Mouse (Mus musculus): ENCODE measurements around the gene Dmrtb1. TPM values are rescaled to one million over a fixed set of nuclear protein-coding genes. Genes with fewer than 3 reads are reported as not detected.

Dmrtb1 gene
- total and polyA plus RNA-seq, 3 experiments, result not detected

DNA sequence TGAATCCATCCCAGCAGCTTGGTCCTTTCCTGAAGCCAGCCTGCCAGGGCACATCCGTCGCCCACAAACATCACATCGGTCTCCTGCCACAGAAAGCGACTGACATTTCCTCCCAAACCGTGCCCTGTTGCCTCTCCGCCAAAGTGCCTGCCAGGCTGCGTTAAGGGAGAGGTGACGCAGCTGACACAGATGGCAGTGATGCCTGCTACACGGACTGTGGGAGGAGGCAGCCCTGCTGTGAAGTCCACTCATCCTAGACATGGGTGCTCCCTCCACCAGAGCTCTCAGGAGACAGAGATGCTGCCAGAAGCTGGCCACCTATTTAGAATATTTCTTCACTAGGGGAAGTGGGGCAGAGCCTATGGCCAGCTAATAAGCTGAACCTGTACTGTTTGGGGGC lies 41.4 kb upstream of the Dmrtb1 start:
- Histone ChIP-seq H3K9ac (ENCODE audit: insufficient read depth, low read depth) (no peak overlapping the region), H3K4me2 (ENCODE audit: insufficient read depth, low read depth, poor library complexity, severe bottlenecking) (no peak overlapping the region), H3K4me1 (ENCODE audit: control insufficient read depth in 1 of 2, insufficient read depth in 2 of 2) (peaks cover 5 to 37% of the 10 kb centered on the region in 2 experiments; a peak in 3 of 4 replicates), H3K36me3 (replicated peaks in 1 of 2; ENCODE audit: control insufficient read depth in 1 of 2, insufficient read depth in 1 of 2, low read length in 1 of 2) (no peaks in the 10 kb centered on the region), H3K79me2 (replicated peaks; ENCODE audit: control insufficient read depth, extremely low read depth, insufficient read depth, poor library complexity, severe bottlenecking) (no peaks in the 10 kb centered on the region), H3K9me3 (replicated peaks; ENCODE audit: low read length) (peaks cover 2% of the 10 kb centered on the region), H3K27me3 (replicated peaks) (no peaks in the 10 kb centered on the region), H3K27ac (ENCODE audit: insufficient read depth, low read depth) (no peak overlapping the region), H3K4me3 (replicated peaks in 1 of 3; ENCODE audit: low read depth in 2 of 3, low read length in 2 of 3, poor library complexity in 1 of 3) (no peak overlapping the region)
- dilution Hi-C loops (cut with MboI; ENCODE audit: extremely low pct_ligation_motif_present, extremely low pct_unique_long_range_greater_than_20kb, low sequenced_read_pairs) (no loop called here), in situ Hi-C loops (cut with MboI; ENCODE audit: low pct_ligation_motif_present, low pct_unique_long_range_greater_than_20kb, low sequenced_read_pairs) (no loop called here)
- no peak for DNase-seq (ENCODE audit: extremely low read depth)
- TF ChIP-seq MAFK (IDR thresholded peaks at IDR 0.05; ENCODE audit: insufficient replicate concordance, low read length), result no peak
- TF ChIP-seq MYC (IDR thresholded peaks at IDR 0.05; ENCODE audit: low read depth, low read length), result no peak
- no peak for TF ChIP-seq CHD1 (IDR thresholded peaks at IDR 0.05; ENCODE audit: low read depth, low read length)
- TF ChIP-seq RAD21 (IDR thresholded peaks at IDR 0.05; ENCODE audit: low read depth, low read length), result no peak
- no peak for TF ChIP-seq BHLHE40 (IDR thresholded peaks at IDR 0.05; ENCODE audit: low read depth, low read length)
- no peak for TF ChIP-seq SMC3 (IDR thresholded peaks at IDR 0.05; ENCODE audit: low read depth, low read length)
- no peak for TF ChIP-seq UBTF (IDR thresholded peaks at IDR 0.05; ENCODE audit: low read depth, low read length)
- TF ChIP-seq ZNF384 (IDR thresholded peaks at IDR 0.05; ENCODE audit: low read depth, low read length), result no peak
- no peak for TF ChIP-seq CTCF (conservative IDR thresholded peaks at IDR 0.05 in 1 of 2, IDR thresholded peaks at IDR 0.05 in 1 of 2; ENCODE audit: low read depth in 2 of 2, low read length in 2 of 2)
- TF ChIP-seq NELFE (IDR thresholded peaks at IDR 0.05; ENCODE audit: low read depth, low read length), result no peak

GRCm38 (mm10) chr4:107720043-107720830 lies 36.2 kb upstream of the Dmrtb1 start:
- peak; percentile 57 for DNase-seq (ENCODE audit: extremely low read depth)
- Histone ChIP-seq H3K9ac (ENCODE audit: insufficient read depth, low read depth) (no peak overlapping the region), H3K9me3 (replicated peaks; ENCODE audit: low read length) (peaks cover 2% of the 10 kb centered on the region), H3K27me3 (replicated peaks) (no peaks in the 10 kb centered on the region), H3K4me3 (replicated peaks in 1 of 3; ENCODE audit: low read depth in 2 of 3, low read length in 2 of 3, poor library complexity in 1 of 3) (peak overlapping the region in 1 of 3 experiments; percentile 2), H3K4me2 (ENCODE audit: insufficient read depth, low read depth, poor library complexity, severe bottlenecking) (no peak overlapping the region; the same call in 1 of the 2 replicates), H3K4me1 (ENCODE audit: control insufficient read depth in 1 of 2, insufficient read depth in 2 of 2) (peaks cover 16 to 44% of the 10 kb centered on the region in 2 experiments), H3K27ac (ENCODE audit: insufficient read depth, low read depth) (no peak overlapping the region), H3K36me3 (replicated peaks in 1 of 2; ENCODE audit: control insufficient read depth in 1 of 2, insufficient read depth in 1 of 2, low read length in 1 of 2) (no peaks in the 10 kb centered on the region), H3K79me2 (replicated peaks; ENCODE audit: control insufficient read depth, extremely low read depth, insufficient read depth, poor library complexity, severe bottlenecking) (no peaks in the 10 kb centered on the region)
- peak; percentile 79 for TF ChIP-seq JUN (IDR thresholded peaks at IDR 0.05; ENCODE audit: insufficient read depth, low read depth, low read length)
- no peak for TF ChIP-seq NELFE (IDR thresholded peaks at IDR 0.05; ENCODE audit: low read depth, low read length)
- TF ChIP-seq USF2 (conservative IDR thresholded peaks at IDR 0.05; ENCODE audit: low read depth, low read length), result peak; percentile 24; the same call in 1 of the 2 replicates
- TF ChIP-seq KAT2A (IDR thresholded peaks at IDR 0.05; ENCODE audit: insufficient replicate concordance, low read length), result no peak
- no peak for TF ChIP-seq ELF1 (IDR thresholded peaks at IDR 0.05; ENCODE audit: low read depth, low read length)
- peak; percentile 86 for TF ChIP-seq JUND (conservative IDR thresholded peaks at IDR 0.05; ENCODE audit: low read depth, low read length)
- peak; percentile 14; the same call in 1 of the 2 replicates for TF ChIP-seq TCF12 (IDR thresholded peaks at IDR 0.05; ENCODE audit: low read depth, low read length)
- TF ChIP-seq MAX (IDR thresholded peaks at IDR 0.05; ENCODE audit: low read length), result peak; percentile 76
- TF ChIP-seq EP300 (IDR thresholded peaks at IDR 0.05; ENCODE audit: low read length), result peak; percentile 86
- peak; percentile 71 for TF ChIP-seq BHLHE40 (IDR thresholded peaks at IDR 0.05; ENCODE audit: low read depth, low read length)
- no peak for TF ChIP-seq MAZ (IDR thresholded peaks at IDR 0.05; ENCODE audit: low read depth, low read length)
- TF ChIP-seq E2F4 (IDR thresholded peaks at IDR 0.05; ENCODE audit: insufficient replicate concordance, low read depth, low read length), result no peak
- no peak for TF ChIP-seq RCOR1 (conservative IDR thresholded peaks at IDR 0.05; ENCODE audit: low read depth, low read length)
- peak; percentile 91 for TF ChIP-seq MYC (IDR thresholded peaks at IDR 0.05; ENCODE audit: low read depth, low read length)
- no peak for TF ChIP-seq POLR2A (IDR thresholded peaks at IDR 0.05; ENCODE audit: low read depth, low read length)
- TF ChIP-seq TBP (conservative IDR thresholded peaks at IDR 0.05; ENCODE audit: low read depth, low read length), result no peak
- TF ChIP-seq MAFK (IDR thresholded peaks at IDR 0.05; ENCODE audit: insufficient replicate concordance, low read length), result no peak
- peak; percentile 92 for TF ChIP-seq IRF4 (IDR thresholded peaks at IDR 0.05; ENCODE audit: low read depth, low read length)
- TF ChIP-seq CHD2 (IDR thresholded peaks at IDR 0.05; ENCODE audit: low read length), result no peak
- no peak for TF ChIP-seq USF1 (IDR thresholded peaks at IDR 0.05; ENCODE audit: low read depth, low read length)
- peak; percentile 15; the same call in 1 of the 2 replicates for TF ChIP-seq ETS1 (conservative IDR thresholded peaks at IDR 0.05; ENCODE audit: low read depth, low read length)
- no peak for TF ChIP-seq MEF2A (IDR thresholded peaks at IDR 0.05; ENCODE audit: borderline replicate concordance, low read depth, low read length)
- TF ChIP-seq CTCF (conservative IDR thresholded peaks at IDR 0.05 in 1 of 2, IDR thresholded peaks at IDR 0.05 in 1 of 2; ENCODE audit: low read depth in 2 of 2, low read length in 2 of 2), result no peak
- TF ChIP-seq SMC3 (IDR thresholded peaks at IDR 0.05; ENCODE audit: low read depth, low read length), result no peak
- dilution Hi-C loops (cut with MboI; ENCODE audit: extremely low pct_ligation_motif_present, extremely low pct_unique_long_range_greater_than_20kb, low sequenced_read_pairs) (no loop called here), in situ Hi-C loops (cut with MboI; ENCODE audit: low pct_ligation_motif_present, low pct_unique_long_range_greater_than_20kb, low sequenced_read_pairs) (no loop called here)
